Mouse (Mus musculus) left cerebral cortex, postnatal 36 days (tissue): ENCODE results near the gene Pdss2. TPM values are rescaled to one million over a fixed set of nuclear protein-coding genes. Genes with fewer than 3 reads are reported as not detected.

Experiments used
- DNase-seq, 2 experiments: peaks; one replicate each; pipeline ENCODE4 v3.0.0; 2021 to 2022; ENCODE audit warnings: low spot score in 2 of 2, mixed read lengths in 1 of 2
- intact Hi-C: fragments of 180-260 bp; cut with DNase I; formaldehyde crosslinking; loops from one replicate; pipeline ENCODE4 v1.15.1; 2025
- total RNA-seq, 2 experiments: library from RNA; stranded (reverse); gene quantifications; 2 replicates each; pipeline ENCODE4 v1.2.3; 2021

Gene Pdss2
- total RNA-seq, 2 experiments from 2014 or later = 16.2 to 16.5 TPM

DNA sequence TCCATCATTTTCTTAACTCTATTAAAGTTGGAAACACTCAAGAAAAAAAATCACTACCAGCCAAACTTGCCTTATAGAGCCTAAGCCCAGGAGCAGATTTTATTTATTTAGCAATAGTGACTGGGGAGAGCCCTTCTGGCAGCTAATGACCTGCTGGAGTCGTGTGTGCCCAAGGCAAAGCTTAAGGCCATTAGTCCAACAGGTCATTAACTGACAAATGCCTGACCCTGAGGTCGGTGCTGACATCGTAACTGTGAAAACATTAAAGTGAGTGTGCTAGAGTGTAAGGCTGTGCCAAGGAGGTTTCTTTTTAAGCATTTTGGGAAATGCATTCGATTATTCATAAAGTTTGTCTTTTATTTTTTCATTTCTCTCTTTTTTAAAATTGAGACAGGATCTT lies 136.6 kb downstream of the Pdss2 start:
- intact Hi-C loops = no loop called here
- DNase-seq = no peak

DNA sequence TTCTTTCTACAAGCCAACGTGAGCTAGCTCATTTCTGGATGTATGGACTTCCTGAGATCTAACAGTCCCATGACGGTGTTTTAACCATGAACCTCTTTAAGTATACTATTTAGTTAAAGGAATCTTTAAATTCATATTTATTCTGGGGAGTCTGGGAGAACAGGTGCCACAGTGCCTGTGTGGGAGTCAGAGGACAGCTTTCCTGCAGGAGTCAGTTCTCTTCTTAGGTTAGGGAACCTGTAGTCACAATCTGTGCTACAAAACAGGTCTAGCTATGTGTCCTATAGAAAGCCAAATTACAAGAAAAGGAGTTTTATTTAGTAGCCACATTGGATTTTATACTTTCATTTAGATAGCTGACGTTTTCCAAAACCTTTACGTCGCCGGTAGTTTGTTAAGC lies 141.7 kb downstream of the Pdss2 start:
- no peak for DNase-seq
- intact Hi-C loops = no loop called here

DNA sequence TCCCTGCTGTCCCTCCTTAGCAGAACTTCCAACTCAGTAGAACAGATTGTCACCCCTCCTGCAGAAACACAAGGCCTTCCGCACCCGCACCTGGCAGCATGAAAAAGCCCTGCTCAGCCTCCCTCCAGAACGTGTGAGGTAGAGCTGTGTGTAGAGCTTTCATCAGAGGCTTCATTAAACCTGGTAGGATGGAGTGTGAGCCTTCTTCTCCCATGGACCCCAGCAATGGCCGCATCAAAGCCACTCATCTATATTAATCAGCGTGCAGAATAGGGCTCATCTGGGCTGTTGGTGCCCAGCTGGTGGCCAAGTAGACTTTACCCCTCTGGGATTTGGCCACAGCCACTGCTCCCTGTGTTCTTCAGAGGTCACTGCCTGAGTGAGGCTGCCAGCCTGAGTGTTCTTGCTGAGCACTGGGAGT lies 142.2 kb downstream of the Pdss2 start:
- intact Hi-C loops = no loop called here
- DNase-seq = no peak

DNA sequence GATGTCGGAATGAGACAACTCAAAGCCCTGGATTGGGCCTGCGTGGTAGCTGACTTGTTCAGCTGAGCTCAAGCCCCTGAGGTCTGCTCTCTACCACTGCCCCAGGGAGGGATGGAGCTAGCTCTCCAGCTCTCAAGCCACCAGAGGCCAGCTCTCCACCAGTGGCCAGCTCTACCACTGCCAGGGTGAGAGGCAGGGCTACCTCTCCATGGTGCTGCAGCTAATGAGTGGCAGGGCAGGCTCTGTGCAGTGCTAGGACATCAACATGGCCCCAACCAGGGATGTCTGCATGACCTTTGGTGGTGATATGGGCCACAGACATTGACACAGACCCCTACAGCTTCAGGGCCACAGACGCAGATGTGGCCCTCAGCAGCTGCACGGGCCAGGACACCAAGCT lies 144.6 kb downstream of the Pdss2 start:
- DNase-seq = no peak
- intact Hi-C loops = no loop called here

DNA sequence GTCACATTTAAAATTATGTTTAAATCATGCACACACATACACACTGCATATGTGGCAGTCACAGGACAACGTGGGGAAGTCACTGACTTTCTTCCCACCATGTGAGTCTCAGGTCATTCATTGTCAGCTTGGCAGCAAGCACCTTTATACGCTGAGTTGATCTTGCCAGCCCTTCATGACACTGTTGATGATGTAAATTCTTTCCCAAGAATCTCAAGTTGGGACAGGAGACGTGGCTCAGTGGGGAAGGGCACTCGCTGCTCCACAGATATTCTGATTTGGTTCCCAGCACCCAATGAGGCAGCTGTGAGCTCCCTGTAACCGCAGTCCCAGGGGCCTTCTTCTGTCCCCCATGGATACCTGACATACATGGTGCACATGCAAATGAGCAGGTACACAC lies 147.3 kb downstream of the Pdss2 start:
- no peak for DNase-seq
- intact Hi-C loops = no loop called here

DNA sequence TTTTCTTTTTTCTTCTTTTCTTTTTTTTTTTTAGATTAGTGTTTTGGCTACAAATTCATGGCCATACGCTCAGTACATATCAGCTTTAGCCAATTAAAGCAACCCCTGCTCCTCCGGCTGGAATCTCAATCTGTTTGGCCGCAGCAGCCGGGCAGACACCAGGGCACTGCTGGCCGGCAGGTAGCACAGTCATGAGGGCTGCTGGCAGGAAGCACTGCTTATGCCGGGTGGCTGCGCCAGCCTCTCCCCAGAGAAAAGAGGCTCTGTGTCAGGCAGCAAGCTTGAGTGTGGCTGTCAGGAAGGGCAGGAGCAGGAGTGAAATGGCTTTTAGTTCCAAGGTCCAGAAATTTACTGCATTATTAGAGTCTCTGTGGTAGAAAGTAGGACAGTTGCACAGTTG lies 151.0 kb downstream of the Pdss2 start:
- DNase-seq = no peak
- intact Hi-C loops = no loop called here

DNA sequence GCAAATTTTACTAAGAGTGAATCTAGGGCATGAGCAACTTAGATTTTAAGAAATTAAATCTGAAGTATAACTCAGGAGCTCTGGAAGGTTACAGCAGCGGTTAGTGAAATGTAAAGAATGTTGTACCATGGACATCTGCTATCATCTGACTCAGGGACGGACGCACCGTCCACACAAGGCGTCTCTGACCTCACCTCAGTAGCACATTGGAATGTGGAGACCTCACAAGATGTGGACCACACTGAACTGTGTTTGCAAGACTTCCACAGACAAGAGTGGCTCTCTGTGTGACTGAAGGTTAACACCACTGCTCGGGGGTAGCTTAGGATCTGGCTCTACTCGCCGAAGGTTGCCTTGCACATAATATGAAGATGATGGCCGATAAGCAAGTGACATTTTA lies 151.7 kb downstream of the Pdss2 start:
- intact Hi-C loops = no loop called here
- DNase-seq = no peak

DNA sequence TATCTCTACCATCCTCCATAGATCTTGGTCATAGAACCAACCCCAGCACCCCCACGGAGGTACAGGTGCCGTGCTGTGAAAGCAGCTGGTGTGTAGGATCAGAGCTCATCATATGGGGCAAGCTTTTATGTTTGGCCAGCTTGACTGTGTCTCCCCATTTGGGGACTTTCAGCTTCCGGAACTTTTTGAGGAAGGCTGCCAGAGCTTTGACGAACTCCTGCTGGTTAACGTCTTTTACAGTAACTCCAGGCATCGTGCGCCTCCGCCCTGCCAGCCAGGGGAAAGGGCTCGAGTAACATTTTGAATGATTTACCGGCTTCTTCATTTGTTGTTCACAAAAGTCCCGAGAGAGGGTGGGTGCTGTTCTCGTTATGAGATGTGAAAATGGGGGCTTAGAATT lies 152.4 kb downstream of the Pdss2 start:
- no peak for DNase-seq
- intact Hi-C loops = no loop called here

DNA sequence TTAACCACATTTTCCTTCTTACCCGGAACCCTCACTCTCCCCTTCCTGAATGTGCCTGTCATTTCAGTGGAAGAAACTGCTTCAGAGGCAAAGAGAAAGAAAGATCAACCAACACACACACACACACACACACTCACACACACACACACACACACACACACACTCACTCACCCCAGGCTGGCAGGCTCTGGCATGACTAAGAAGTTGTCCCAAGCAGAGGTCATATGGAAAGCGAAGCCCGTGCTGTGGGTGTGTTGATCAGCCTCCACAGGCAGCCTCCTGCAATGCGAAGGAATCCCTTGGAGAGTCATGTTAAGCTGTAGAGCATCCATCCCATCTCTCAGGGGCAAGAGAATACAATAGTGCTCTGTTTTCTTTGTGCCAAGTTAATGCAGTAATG lies 154.0 kb downstream of the Pdss2 start:
- intact Hi-C loops = no loop called here
- no peak for DNase-seq

DNA sequence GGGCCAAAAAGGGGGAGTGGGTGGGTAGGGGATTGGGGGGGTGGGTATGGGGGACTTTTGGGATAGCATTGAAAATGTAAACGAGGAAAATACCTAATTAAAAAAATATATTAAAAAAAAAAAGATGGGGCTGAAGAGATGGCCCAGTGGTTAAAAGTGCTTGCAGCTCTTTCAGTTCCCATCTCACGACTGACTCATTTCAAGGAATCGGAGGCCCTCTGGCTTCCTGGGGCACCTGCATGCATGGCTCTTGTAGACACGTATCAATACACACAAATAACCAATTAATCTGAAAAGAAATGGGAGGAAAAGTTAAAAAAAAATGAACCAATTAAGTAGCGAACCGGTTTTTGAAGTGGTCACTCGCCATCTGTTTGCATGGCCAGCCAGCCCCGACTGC lies 155.5 kb downstream of the Pdss2 start:
- intact Hi-C loops = no loop called here
- no peak for DNase-seq

DNA sequence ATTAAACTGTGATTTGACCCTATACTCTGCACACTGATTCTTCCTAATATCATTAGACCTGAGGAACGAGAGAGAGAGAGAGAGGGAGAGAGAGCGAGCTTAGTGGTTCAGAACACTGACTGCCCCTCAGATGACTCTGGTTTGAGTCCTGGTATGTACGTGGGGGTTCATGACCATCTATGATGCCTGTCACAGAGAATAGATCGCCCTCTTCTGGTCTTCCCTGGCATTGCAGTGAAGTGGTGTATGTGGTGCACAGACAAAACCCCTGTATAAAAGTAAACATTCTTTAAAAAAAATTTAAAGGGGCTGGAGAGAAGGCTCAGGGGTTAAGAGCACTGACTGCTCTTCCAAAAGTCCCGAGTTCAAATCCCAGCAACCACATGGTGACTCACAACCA lies 157.0 kb downstream of the Pdss2 start:
- intact Hi-C loops = no loop called here
- no peak for DNase-seq

DNA sequence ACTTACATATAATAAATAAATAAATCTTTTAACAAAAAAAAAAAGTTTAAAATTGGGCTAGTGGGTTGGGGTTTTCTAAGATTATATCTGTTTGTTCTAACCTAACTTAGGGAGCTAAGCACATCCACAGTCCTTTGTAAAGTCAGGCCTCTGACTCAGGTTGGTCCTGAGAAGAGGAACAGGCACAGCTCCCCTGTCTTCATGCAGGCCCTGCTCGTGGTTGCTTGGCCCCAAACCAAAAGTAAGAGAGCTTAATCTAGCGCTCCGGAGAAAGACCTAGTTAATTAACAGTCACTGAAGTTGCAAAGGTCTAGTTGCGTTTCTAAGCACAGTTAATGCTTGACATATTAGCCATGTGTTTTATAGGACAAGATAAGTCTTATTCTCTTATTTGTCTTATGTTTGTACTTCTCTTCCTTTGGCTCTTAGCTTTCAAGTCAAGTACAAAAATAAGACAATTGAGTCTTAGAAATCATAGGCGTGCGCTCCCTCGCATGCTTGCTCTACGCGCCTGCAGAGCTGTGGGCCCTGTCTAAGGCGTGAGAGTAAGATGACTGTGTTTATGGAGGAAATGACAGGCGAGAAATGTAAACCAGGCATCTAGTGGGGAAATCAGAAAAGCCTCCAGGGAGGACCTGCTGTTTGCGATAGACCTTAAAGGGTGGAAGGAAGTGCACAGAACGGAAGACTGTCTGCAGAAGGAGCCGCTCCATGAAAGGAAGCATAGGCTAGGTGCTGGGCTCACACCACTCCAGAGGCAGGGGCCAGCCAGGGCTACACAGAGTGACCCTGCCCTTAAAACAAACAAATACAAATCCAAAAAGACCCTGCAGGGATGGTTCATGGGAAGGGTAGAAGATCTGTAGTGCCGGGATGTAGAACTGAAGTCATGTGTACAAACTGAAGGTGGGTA lies 157.7 kb downstream of the Pdss2 start:
- DNase-seq = no peak
- intact Hi-C loops = no loop called here

DNA sequence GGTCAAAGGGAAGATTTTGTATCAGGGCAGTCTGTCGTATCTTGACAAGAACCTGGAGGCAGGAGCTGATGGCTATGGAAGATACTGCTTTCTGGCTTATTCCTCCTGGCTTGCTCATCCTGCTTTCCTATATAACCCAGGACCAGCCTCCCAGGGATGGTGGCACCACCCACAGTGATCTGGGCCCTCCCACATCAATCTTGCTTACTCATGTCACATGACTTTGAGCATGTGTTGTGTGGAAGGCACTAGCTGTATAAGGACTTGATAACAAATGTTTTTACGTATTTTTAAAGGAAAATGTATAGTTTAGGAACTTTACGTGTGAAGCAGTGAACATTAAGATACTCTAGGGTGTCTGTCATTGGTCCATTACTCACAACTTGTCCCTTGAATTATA lies 161.4 kb downstream of the Pdss2 start:
- DNase-seq = no peak
- intact Hi-C loops = no loop called here

DNA sequence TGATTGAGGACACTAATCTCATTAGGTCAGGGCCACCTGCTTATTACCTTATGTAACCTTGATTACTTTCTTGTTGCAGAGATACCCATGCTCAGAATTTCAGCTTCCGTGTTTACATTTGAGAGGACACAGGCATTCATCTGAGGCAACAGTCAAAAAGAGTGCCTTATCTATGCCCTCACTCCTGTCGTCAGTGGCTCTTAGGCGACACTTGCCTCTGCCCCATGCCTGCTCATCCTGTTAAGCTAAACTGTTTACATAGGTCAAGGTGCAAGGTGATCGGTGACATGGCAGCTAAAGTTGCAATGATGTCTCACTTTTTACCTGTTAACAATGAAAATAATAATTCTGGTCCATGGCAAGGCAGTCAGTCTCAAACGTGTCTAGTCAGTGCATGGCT lies 163.3 kb downstream of the Pdss2 start:
- DNase-seq = no peak
- intact Hi-C loops = no loop called here

DNA sequence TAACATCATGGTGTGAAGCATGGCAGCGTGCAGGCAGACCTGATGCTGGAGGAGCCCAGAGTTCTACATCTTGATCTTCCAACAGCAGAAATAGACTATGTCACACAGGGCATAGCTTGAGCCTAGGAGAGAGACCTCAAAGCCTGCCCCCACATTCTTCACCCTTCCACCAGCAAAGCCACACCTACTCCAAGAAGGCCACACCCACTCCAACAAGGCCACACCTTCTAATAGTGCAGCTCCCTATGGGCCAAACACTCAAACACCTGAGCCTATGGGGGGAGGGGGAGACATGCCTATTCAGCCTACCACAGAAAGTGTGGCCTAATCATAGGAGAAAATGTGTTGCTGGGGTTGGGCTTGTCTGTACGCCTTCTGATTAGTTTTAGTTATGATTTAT lies 171.6 kb downstream of the Pdss2 start:
- intact Hi-C loops = no loop called here
- no peak for DNase-seq

DNA sequence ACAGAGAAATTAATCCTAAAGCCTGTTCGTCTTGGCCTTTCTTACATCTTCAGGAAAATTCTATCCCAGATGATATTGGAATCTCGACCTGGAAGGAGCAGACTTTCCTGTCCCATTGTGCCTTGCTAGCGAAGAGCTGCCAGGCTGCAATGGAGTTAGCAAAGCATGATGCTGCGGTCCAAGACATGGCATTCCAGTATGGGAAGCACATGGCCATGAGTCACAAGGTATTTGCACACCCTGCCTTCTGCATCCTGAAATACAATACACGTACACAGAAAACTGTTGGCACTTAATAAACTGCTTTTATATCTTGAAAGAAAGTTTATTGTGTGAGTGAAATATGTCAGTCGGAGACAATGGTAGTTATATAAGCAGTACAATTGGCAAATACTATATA lies 172.5 kb downstream of the Pdss2 start:
- intact Hi-C loops = no loop called here
- DNase-seq = no peak

DNA sequence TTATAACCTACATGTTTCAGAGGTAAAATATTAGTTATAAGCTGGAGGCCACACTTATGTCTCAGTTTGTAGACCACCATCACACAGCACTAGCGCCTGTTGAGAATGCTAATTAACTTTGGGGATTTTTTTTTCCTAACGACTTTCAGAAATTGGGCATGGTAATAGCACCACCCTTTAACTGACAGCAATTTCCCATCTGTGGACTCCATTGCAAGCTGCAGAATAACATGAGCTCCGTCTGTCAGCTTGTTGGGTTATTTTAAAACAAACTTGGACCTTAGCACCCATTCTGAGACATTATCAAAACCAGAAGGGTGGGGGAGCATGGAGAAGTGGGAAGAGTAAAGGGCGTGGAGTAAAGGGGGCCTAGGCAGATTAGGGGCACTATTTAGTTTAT lies 174.5 kb downstream of the Pdss2 start:
- intact Hi-C loops = no loop called here
- no peak for DNase-seq

DNA sequence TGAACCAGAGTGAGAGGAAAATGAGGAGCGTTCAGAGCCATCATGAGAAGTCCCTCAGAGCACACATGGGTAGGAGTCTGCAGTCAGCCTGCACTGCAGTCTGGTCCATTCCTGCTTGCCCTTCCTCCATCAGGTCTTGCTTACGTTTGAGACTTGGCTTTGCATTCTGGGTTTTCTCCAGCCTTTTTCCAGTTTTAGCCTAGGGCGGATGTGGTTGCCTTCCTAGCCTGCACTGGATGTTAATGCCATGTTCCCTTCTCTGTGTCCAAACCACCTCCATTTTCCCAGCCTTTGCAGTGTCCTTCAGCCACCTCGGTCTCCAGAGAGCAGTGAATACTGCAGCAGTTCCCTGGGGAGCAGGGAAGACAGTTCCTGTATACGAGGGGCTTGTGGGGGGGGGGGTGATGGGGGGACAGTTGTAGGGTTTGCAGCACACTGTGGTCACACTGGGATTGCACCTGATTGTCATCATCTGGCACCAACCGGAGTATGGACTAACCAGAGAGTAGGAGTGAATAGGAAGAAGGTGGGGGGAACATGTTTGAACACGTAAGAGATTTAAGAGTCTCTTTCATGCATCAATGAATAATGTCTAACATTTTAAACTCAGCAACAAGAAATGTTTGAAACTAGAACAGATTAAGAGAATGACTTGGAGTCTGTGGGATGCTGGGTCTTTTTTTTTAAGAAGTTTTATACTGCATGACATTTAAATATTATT lies 178.5 kb downstream of the Pdss2 start:
- intact Hi-C loops = no loop called here
- no peak for DNase-seq

DNA sequence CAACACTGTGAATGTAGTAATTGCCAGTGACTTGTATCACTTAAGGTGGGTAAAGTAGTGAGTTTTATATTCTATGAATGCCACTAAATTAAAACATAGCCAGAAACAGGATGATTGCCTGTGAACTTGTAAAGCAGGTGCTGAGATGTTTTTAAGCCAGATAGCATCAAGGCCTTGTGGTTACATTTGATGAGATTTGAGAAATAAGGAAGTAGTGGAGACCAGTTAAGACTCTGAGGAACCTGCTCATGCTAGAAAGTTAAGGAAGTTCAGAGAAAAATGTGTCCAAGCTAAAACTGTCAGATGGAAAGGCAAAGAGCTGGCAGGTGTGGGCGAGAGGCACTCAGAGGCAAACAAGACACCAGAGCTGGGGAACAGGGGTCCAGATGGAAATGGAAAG lies 184.8 kb downstream of the Pdss2 start:
- no peak for DNase-seq
- intact Hi-C loops = no loop called here

DNA sequence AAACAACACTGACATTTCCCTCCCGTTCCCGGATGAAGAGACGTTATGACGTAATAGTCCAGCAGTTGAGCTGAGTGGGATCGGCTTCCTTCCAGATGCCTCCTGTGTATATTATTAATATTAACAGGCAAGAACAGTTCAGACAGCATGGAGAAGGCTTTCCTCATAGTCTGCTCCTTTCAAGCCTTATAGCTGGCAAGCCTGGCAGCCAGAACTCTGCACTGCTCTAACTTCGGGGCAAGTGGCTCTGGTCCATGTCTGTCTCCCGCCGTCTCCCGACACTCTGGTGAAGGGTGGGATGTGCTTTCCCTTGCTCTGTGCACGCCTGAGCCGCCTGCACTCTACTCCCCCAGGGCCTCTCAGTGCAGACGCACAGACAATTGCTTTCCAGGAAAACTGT lies 185.6 kb downstream of the Pdss2 start:
- DNase-seq = no peak
- intact Hi-C loops = no loop called here

DNA sequence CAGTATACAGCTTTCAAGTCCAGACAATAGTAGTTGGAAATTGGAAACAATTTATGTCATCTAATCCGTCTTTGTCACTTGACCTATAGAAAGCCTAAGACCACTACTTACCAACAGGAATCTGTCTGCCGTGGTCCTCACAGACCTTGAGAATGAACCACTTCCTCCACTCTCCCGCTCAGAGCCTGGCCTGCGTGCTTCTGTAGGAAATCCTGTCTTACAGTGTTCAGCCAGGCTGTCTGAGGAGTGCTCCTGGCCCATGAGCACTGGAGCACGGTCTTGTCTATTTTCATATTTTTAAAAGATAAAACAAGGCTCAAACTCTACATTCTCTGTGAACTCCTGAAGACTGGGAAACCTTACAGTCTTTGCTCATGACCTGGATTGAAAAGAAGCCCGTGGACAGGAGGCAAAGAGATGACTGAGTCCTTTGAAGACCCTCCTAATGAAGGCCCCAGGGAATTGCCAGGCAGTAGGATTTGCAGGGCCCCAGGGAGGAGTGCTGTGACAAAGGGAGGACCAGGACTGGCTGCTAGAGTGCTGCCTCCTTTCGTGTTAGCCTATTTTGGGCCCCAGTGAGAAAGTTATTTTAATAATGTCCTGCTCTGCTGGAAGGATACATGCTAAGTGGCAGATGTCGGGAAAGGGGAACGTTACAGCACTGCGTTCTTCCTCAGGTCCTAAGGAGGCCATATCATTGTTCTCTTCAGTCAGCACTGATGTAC lies 188.4 kb downstream of the Pdss2 start:
- no peak for DNase-seq
- intact Hi-C loops = no loop called here
